Mouse (Mus musculus) midbrain, postnatal 0 days (tissue): ENCODE measurements at regions not wholly inside any gene's neighbourhood (a gene's known extent, or its start where the extent isn't known, plus 50 kb on each side); places are given as distances from the start of the nearest gene placed in this dataset.

Experiments used
- ATAC-seq: fragments of 200-750 bp; cut with Nextera tagmentation; 2 replicates; pipeline ENCODE4 v1.8.0; 2017; ENCODE audit warnings: moderate number of reproducible peaks, mild to moderate bottlenecking, moderate TSS enrichment, moderate library complexity; ENCODE audit not compliant: low FRiP score
- DNase-seq: peaks from one replicate; pipeline ENCODE4 v3.0.0-alpha.2; 2015; ENCODE audit warnings: low spot score
- H3K27ac ChIP-seq: fragments of 300-500 bp; sonication (generic); 2 replicates; pipeline ENCODE4 v1.5.1; 2014; ENCODE audit warnings: low read depth, mild to moderate bottlenecking, low read length, mixed read lengths
- H3K27me3 ChIP-seq: fragments of 300-500 bp; sonication (generic); 2 replicates; pipeline ENCODE4 v1.6.1; 2014; ENCODE audit warnings: low read length, control low read depth, mixed read lengths; ENCODE audit not compliant: insufficient read depth
- H3K36me3 ChIP-seq: fragments of 300-500 bp; sonication (generic); 2 replicates; pipeline ENCODE4 v1.6.1; 2014; ENCODE audit warnings: low read length, control low read depth, mixed read lengths; ENCODE audit not compliant: insufficient read depth
- H3K4me1 ChIP-seq: fragments of 300-500 bp; sonication (generic); 2 replicates; pipeline ENCODE4 v1.6.1; 2014; ENCODE audit warnings: mild to moderate bottlenecking, control low read depth, antibody characterized with exemption, low read length, mixed read lengths; ENCODE audit not compliant: insufficient read depth
- H3K4me2 ChIP-seq: fragments of 300-500 bp; sonication (generic); 2 replicates; pipeline ENCODE4 v1.6.1; 2014; ENCODE audit warnings: low read depth, mild to moderate bottlenecking, low read length, mixed read lengths; ENCODE audit not compliant: poor library complexity, severe bottlenecking
- H3K4me3 ChIP-seq: fragments of 300-500 bp; sonication (generic); 2 replicates; pipeline ENCODE4 v1.5.1; 2014; ENCODE audit warnings: low read depth, mild to moderate bottlenecking, low read length, moderate library complexity
- H3K9ac ChIP-seq: fragments of 300-500 bp; sonication (generic); replicated peaks from 2 replicates; pipeline ENCODE4 v1.6.1; 2014; ENCODE audit warnings: mild to moderate bottlenecking, low read length, moderate library complexity, mixed read lengths; ENCODE audit not compliant: poor library complexity, severe bottlenecking
- H3K9me3 ChIP-seq: fragments of 300-500 bp; sonication (generic); 2 replicates; pipeline ENCODE4 v1.6.1; 2016; ENCODE audit warnings: low read length, control low read depth
- CTCF ChIP-seq: IDR thresholded peaks from 2 replicates; pipeline ENCODE4 v1.5.1; 2016; ENCODE audit warnings: antibody characterized with exemption, mild to moderate bottlenecking
- WGBS: fragments of 180-500 bp; shearing (Covaris S2); extraction: QIAGEN DNeasy Blood & Tissue Kit; methylation state at CpG from one replicate; pipeline ENCODE4 v1.1.7; 2014; 5-methylcytosine and 5-hydroxymethylcytosine counted together

DNA sequence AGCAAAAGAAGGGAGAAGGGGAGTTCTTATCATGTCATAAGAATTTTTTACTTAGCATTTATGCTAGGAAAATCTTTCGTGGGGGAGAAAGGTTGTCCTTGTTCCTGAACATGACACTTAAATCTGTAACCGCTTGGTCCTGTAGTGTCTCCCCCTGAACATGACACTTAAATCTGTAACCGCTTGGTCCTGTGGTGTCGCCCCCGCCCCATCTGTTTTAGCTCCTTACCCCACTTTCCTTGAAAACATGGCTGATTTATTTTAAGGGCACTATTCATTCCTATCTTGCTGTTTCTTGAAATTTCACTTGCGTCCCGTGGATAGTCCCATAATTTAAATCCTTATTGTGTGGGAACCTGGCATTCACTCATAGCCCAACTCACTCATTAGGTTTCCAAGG lies 82.2 kb downstream of the Rap2a start:
- Histone ChIP-seq H3K27me3 (no peaks in the 10 kb centered on the region), H3K36me3 (no peaks in the 10 kb centered on the region), H3K9me3 (no peaks in the 10 kb centered on the region), H3K4me2 (no peak overlapping the region), H3K27ac (no peak overlapping the region), H3K9ac (no peak overlapping the region), H3K4me1 (no peaks in the 10 kb centered on the region), H3K4me3 (no peak overlapping the region)
- TF ChIP-seq CTCF, result no peak
- no peak for DNase-seq
- ATAC-seq, result no peak
- WGBS, result 93% methylated on average over 7 of the region's 7 CpGs

GRCm38 (mm10) chr14:120560987-120561386 lies 82.7 kb downstream of the Rap2a start:
- Histone ChIP-seq H3K36me3 (no peaks in the 10 kb centered on the region), H3K4me3 (no peak overlapping the region), H3K4me1 (no peaks in the 10 kb centered on the region), H3K27me3 (no peaks in the 10 kb centered on the region), H3K4me2 (no peak overlapping the region), H3K27ac (no peak overlapping the region), H3K9ac (no peak overlapping the region), H3K9me3 (no peaks in the 10 kb centered on the region)
- no peak for TF ChIP-seq CTCF
- 90% methylated on average over 2 of the region's 2 CpGs for WGBS
- ATAC-seq (no peak), DNase-seq (no peak)

DNA sequence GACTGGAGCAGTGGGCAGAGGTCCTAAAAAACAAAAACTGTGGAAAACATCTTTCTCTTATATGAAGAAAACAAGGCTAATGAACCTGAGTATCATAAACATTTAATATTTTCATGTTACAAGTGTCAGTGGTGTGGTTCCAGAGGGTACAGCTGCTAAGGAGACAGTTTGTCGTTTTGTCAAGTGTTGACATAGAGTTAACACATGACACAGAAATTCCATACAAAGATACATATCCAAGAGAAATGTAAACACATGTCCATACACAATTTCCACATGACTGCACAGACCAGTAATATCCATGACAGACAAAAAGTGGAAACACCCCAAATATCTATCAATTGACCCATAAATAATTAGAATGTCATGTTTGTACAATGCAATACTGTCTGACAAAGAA lies 88.7 kb downstream of the Rap2a start:
- no peak overlapping the region for H3K9ac ChIP-seq
- no peaks in the 10 kb centered on the region for H3K4me1 ChIP-seq
- no peaks in the 10 kb centered on the region for H3K36me3 ChIP-seq
- no peaks in the 10 kb centered on the region for H3K27me3 ChIP-seq
- H3K4me2 ChIP-seq, result no peak overlapping the region
- 76% methylated on average over 1 of the region's 1 CpGs for WGBS
- ATAC-seq (no peak), DNase-seq (no peak)
- H3K4me3 ChIP-seq, result no peak overlapping the region
- TF ChIP-seq CTCF, result no peak
- H3K27ac ChIP-seq, result no peak overlapping the region
- no peaks in the 10 kb centered on the region for H3K9me3 ChIP-seq

- WGBS, result 92% methylated on average over 4 of the region's 4 CpGs
- no peak overlapping the region for H3K27ac ChIP-seq
- no peaks in the 10 kb centered on the region for H3K36me3 ChIP-seq
- no peak for DNase-seq
- no peak for ATAC-seq
- H3K4me2 ChIP-seq, result no peak overlapping the region
- no peak overlapping the region for H3K9ac ChIP-seq
- no peaks in the 10 kb centered on the region for H3K4me1 ChIP-seq
- TF ChIP-seq CTCF, result no peak
- H3K4me3 ChIP-seq, result no peak overlapping the region
- H3K9me3 ChIP-seq, result no peaks in the 10 kb centered on the region
- no peaks in the 10 kb centered on the region for H3K27me3 ChIP-seq
These were observed 89.8 kb downstream of the Rap2a start for GRCm38 (mm10) chr14:120568054-120568453.

DNA sequence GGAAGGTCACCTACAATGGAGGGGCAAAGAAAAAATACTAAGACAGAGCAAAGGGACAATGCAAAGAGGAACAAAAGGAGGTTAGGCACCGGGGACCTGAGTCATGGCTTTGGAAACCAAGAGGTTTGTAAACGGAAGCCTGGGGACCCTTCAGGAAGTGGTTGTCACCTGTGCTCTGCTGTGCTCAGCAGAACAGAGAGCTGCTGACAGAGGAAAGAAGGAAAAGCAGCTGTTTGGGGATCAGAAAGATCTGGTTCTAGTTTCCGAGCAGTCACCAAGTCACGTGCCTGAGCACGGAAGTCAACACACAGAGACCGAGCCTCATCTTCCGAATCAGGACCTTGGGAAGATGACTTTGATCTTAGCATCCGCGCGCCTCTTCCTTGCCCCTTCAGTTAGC lies 94.0 kb downstream of the Rap2a start:
- no peak for TF ChIP-seq CTCF
- H3K4me2 ChIP-seq, result no peak overlapping the region

DNA sequence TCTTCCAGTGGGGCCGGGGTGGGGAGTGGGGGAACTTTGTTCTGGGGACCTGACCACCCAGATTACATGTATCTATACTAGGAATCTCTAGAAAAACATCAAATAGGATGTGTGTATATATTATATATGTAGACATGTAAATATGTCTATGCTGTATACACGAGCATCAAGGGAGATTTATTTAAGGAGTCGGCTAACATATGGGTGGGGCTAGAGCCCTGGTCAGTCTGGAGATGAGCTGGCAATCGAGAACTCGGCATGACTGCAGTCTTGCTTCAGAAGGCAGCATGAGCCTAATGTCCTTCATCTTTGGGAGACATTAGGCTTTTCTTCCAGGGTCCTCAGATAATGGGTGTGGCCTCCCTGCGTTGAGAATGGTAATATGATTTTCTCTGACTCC lies 97.0 kb downstream of the Rap2a start:
- Histone ChIP-seq H3K9me3 (no peaks in the 10 kb centered on the region), H3K4me1 (no peaks in the 10 kb centered on the region), H3K4me2 (no peak overlapping the region), H3K27me3 (no peaks in the 10 kb centered on the region), H3K27ac (no peak overlapping the region), H3K4me3 (no peak overlapping the region), H3K9ac (no peak overlapping the region), H3K36me3 (no peaks in the 10 kb centered on the region)
- ATAC-seq (no peak), DNase-seq (no peak)
- 88% methylated on average over 6 of the region's 6 CpGs for WGBS
- TF ChIP-seq CTCF, result no peak

More for the DNA sequence above, 94.0 kb downstream of the Rap2a start:
- DNase-seq (peak; percentile 2), ATAC-seq (no peak)
- no peak overlapping the region for H3K9ac ChIP-seq
- no peak overlapping the region for H3K4me3 ChIP-seq
- no peaks in the 10 kb centered on the region for H3K4me1 ChIP-seq
- H3K9me3 ChIP-seq, result no peaks in the 10 kb centered on the region
- WGBS, result 85% methylated on average over 10 of the region's 10 CpGs
- H3K27ac ChIP-seq, result no peak overlapping the region
- H3K36me3 ChIP-seq, result no peaks in the 10 kb centered on the region
- no peaks in the 10 kb centered on the region for H3K27me3 ChIP-seq
